Mouse (Mus musculus): ENCODE results near the gene Dnajc14. TPM values are rescaled to one million over a fixed set of nuclear protein-coding genes. Genes with fewer than 3 reads are reported as not detected.

Gene Dnajc14
- polyA plus RNA-seq, 1 experiment from 2014 or later = 54.1 TPM

GRCm38 (mm10) chr10:128801981-128802495, 1.8 kb upstream of the Dnajc14 start:
- H3K4me2 ChIP-seq (replicated peaks) = no peak overlapping the region
- peaks cover 31% of the 10 kb centered on the region for H3K36me3 ChIP-seq
- H3K4me3 ChIP-seq (replicated peaks) = no peak overlapping the region
- no peaks in the 10 kb centered on the region for H3K27me3 ChIP-seq
- no peaks in the 10 kb centered on the region for H3K9me3 ChIP-seq
- H3K9ac ChIP-seq (replicated peaks) = peak overlapping the region; percentile 89
- WGBS = 90% methylated on average over 16 of the region's 16 CpGs
- peaks cover 30% of the 10 kb centered on the region for H3K4me1 ChIP-seq (replicated peaks)
- H3K27ac ChIP-seq = no peak overlapping the region
- no peak for ATAC-seq

GRCm38 (mm10) chr10:128802956-128803355, 906 bp upstream of the Dnajc14 start:
- WGBS = 69% methylated on average over 4 of the region's 4 CpGs

GRCm38 (mm10) chr10:128803361-128803760, 501 bp upstream of the Dnajc14 start:
- Histone ChIP-seq H3K4me1 (replicated peaks) (peaks cover 44% of the 10 kb centered on the region), H3K36me3 (peaks cover 40% of the 10 kb centered on the region), H3K9ac (replicated peaks) (peak overlapping the region; percentile 89), H3K27me3 (no peaks in the 10 kb centered on the region), H3K4me3 (replicated peaks) (peak overlapping the region; percentile 89), H3K9me3 (no peaks in the 10 kb centered on the region), H3K27ac (peak overlapping the region; percentile 98), H3K4me2 (replicated peaks) (peak overlapping the region; percentile 79)
- ATAC-seq = no peak
- 6% methylated on average over 6 of the region's 6 CpGs for WGBS

More at GRCm38 (mm10) chr10:128802956-128803355, 906 bp upstream of the Dnajc14 start:
- peak overlapping the region; percentile 89 for H3K4me3 ChIP-seq (replicated peaks)
- no peak overlapping the region for H3K27ac ChIP-seq
- no peaks in the 10 kb centered on the region for H3K9me3 ChIP-seq
- H3K9ac ChIP-seq (replicated peaks) = peak overlapping the region; percentile 89
- peak overlapping the region; percentile 79 for H3K4me2 ChIP-seq (replicated peaks)
- peaks cover 39% of the 10 kb centered on the region for H3K4me1 ChIP-seq (replicated peaks)
- no peaks in the 10 kb centered on the region for H3K27me3 ChIP-seq
- no peak for ATAC-seq
- peaks cover 40% of the 10 kb centered on the region for H3K36me3 ChIP-seq

GRCm38 (mm10) chr10:128804271-128805091, 619 bp downstream of the Dnajc14 start, which contains the start of gene Tmem198b:
Gene Tmem198b, minus strand, starts transcription at chr10:128804370.
- peak within 1 kb of the TSS; percentile 89 for H3K9ac ChIP-seq (replicated peaks)
- H3K36me3 ChIP-seq = peaks cover 41% of the 10 kb centered on the region
- H3K4me3 ChIP-seq (replicated peaks) = peak within 1 kb of the TSS; percentile 89
- peak within 1 kb of the TSS; percentile 98 for H3K27ac ChIP-seq
- no peaks in the 10 kb centered on the region for H3K9me3 ChIP-seq
- H3K4me1 ChIP-seq (replicated peaks) = peaks cover 55% of the 10 kb centered on the region
- peak within 1 kb of the TSS; percentile 79 for H3K4me2 ChIP-seq (replicated peaks)
- ATAC-seq = peak; percentile 69
- no peaks in the 10 kb centered on the region for H3K27me3 ChIP-seq
- WGBS = under 1% methylated on average over 28 of the region's 28 CpGs

GRCm38 (mm10) chr10:128805092-128806000, 1.5 kb downstream of the Dnajc14 start:
- WGBS = under 1% methylated on average over 68 of the region's 70 CpGs
- peak overlapping the region; percentile 98 for H3K27ac ChIP-seq
- peak; percentile 95 for ATAC-seq

GRCm38 (mm10) chr10:128806086-128806485, 2.2 kb downstream of the Dnajc14 start:
- Histone ChIP-seq H3K4me2 (replicated peaks) (peak overlapping the region; percentile 79), H3K4me3 (replicated peaks) (peak overlapping the region; percentile 89), H3K9me3 (no peaks in the 10 kb centered on the region), H3K4me1 (replicated peaks) (peaks cover 65% of the 10 kb centered on the region), H3K27ac (peak overlapping the region; percentile 49), H3K9ac (replicated peaks) (peak overlapping the region; percentile 89), H3K27me3 (no peaks in the 10 kb centered on the region), H3K36me3 (peaks cover 32% of the 10 kb centered on the region)
- WGBS = 58% methylated on average over 6 of the region's 6 CpGs
- no peak for ATAC-seq

More at GRCm38 (mm10) chr10:128805092-128806000, 1.5 kb downstream of the Dnajc14 start:
- peak overlapping the region; percentile 79 for H3K4me2 ChIP-seq (replicated peaks)
- peaks cover 38% of the 10 kb centered on the region for H3K36me3 ChIP-seq
- peak overlapping the region; percentile 89 for H3K4me3 ChIP-seq (replicated peaks)
- peak overlapping the region; percentile 89 for H3K9ac ChIP-seq (replicated peaks)
- H3K27me3 ChIP-seq = no peaks in the 10 kb centered on the region
- peaks cover 63% of the 10 kb centered on the region for H3K4me1 ChIP-seq (replicated peaks)
- no peaks in the 10 kb centered on the region for H3K9me3 ChIP-seq

- WGBS = 94% methylated on average over 8 of the region's 8 CpGs
- peaks cover 65% of the 10 kb centered on the region for H3K4me1 ChIP-seq (replicated peaks)
- no peaks in the 10 kb centered on the region for H3K27me3 ChIP-seq
- H3K9me3 ChIP-seq = no peaks in the 10 kb centered on the region
- H3K4me3 ChIP-seq (replicated peaks) = peak overlapping the region; percentile 89
- H3K36me3 ChIP-seq = peaks cover 29% of the 10 kb centered on the region
- H3K9ac ChIP-seq (replicated peaks) = peak overlapping the region; percentile 89
- no peak for ATAC-seq
- H3K4me2 ChIP-seq (replicated peaks) = peak overlapping the region; percentile 79
- no peak overlapping the region for H3K27ac ChIP-seq
Measured at GRCm38 (mm10) chr10:128807018-128807417, 3.2 kb downstream of the Dnajc14 start.

GRCm38 (mm10) chr10:128817033-128817432, 13.2 kb downstream of the Dnajc14 start, which contains the start of gene Sarnp:
Gene Sarnp, plus strand, starts transcription at chr10:128817333.
- Histone ChIP-seq H3K4me3 (replicated peaks) (no peak within 1 kb of the TSS), H3K27me3 (no peaks in the 10 kb centered on the region), H3K4me2 (replicated peaks) (no peak within 1 kb of the TSS), H3K4me1 (replicated peaks) (peaks cover 10% of the 10 kb centered on the region), H3K36me3 (peaks cover 63% of the 10 kb centered on the region), H3K27ac (no peak within 1 kb of the TSS), H3K9ac (replicated peaks) (no peak within 1 kb of the TSS), H3K9me3 (no peaks in the 10 kb centered on the region)
- WGBS = 92% methylated on average over 13 of the region's 13 CpGs
- ATAC-seq = no peak

- Histone ChIP-seq H3K4me1 (replicated peaks) (peaks cover 24% of the 10 kb centered on the region), H3K9ac (replicated peaks) (no peak overlapping the region), H3K36me3 (peaks cover 48% of the 10 kb centered on the region), H3K27me3 (no peaks in the 10 kb centered on the region), H3K4me2 (replicated peaks) (no peak overlapping the region), H3K9me3 (no peaks in the 10 kb centered on the region), H3K4me3 (replicated peaks) (no peak overlapping the region), H3K27ac (no peak overlapping the region)
- ATAC-seq = no peak
- 90% methylated on average over 4 of the region's 4 CpGs for WGBS
Measured at GRCm38 (mm10) chr10:128820217-128820616, 16.4 kb downstream of the Dnajc14 start.

- Histone ChIP-seq H3K36me3 (peaks cover 43% of the 10 kb centered on the region), H3K9ac (replicated peaks) (peak within 1 kb of the TSS; percentile 84), H3K27me3 (no peaks in the 10 kb centered on the region), H3K9me3 (no peaks in the 10 kb centered on the region), H3K4me2 (replicated peaks) (peak within 1 kb of the TSS; percentile 81), H3K27ac (peak within 1 kb of the TSS; percentile 68; the same call in 1 of the 2 replicates), H3K4me1 (replicated peaks) (peaks cover 24% of the 10 kb centered on the region), H3K4me3 (replicated peaks) (peak within 1 kb of the TSS; percentile 94)
- peak; percentile 100 for ATAC-seq
- WGBS = under 1% methylated on average over 46 of the region's 46 CpGs
Measured at GRCm38 (mm10) chr10:128821358-128822056, 17.6 kb downstream of the Dnajc14 start, which contains the start of gene Ormdl2. Gene Ormdl2, minus strand, starts transcription at chr10:128821645.

GRCm38 (mm10) chr10:128822135-128822534, 18.3 kb downstream of the Dnajc14 start:
- Histone ChIP-seq H3K36me3 (peaks cover 39% of the 10 kb centered on the region), H3K27me3 (no peaks in the 10 kb centered on the region), H3K4me3 (replicated peaks) (peak overlapping the region; percentile 94), H3K4me1 (replicated peaks) (peaks cover 24% of the 10 kb centered on the region), H3K27ac (peak overlapping the region; percentile 68; the same call in 1 of the 2 replicates), H3K9ac (replicated peaks) (peak overlapping the region; percentile 84), H3K4me2 (replicated peaks) (peak overlapping the region; percentile 81), H3K9me3 (no peaks in the 10 kb centered on the region)
- 4% methylated on average over 13 of the region's 13 CpGs for WGBS
- no peak for ATAC-seq
